Mouse (Mus musculus) leukemia stem cell, adult 10-12 weeks (primary cell): ENCODE data around the gene Neb. TPM values are rescaled to one million over a fixed set of nuclear protein-coding genes. Genes with fewer than 3 reads are reported as not detected.

Source experiments
- polyA plus RNA-seq: library from polyadenylated mRNA; stranded (reverse); fragments of >175 nt; gene quantifications from 2 replicates; pipeline ENCODE4 v1.2.3, GENCODE M21; 2012; ENCODE audit warnings: low replicate concordance

The Neb gene
- 0.35 TPM in 1 of 2 replicates, not detected in the other for polyA plus RNA-seq

DNA sequence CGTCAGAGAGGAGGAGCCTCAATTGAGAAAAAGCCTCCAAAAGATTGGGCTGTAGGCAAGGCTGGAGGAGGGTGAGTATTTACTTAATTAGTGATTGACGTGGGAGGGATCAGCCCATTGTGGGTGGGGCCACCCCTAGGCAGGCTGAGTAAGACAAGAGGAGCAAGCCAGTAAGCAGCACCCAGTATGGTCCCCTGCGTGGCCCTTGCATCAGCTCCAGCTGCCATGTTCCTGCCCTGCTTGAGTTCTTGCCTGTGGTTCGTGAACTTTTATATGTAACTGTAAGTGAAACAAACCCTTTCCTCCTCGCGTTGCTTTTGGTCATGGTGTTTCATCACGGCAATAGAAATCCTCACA lies at the start of gene Neb:
Gene Neb (minus strand): TSS at position 27 of the 357 bp plus-strand sequence.

DNA sequence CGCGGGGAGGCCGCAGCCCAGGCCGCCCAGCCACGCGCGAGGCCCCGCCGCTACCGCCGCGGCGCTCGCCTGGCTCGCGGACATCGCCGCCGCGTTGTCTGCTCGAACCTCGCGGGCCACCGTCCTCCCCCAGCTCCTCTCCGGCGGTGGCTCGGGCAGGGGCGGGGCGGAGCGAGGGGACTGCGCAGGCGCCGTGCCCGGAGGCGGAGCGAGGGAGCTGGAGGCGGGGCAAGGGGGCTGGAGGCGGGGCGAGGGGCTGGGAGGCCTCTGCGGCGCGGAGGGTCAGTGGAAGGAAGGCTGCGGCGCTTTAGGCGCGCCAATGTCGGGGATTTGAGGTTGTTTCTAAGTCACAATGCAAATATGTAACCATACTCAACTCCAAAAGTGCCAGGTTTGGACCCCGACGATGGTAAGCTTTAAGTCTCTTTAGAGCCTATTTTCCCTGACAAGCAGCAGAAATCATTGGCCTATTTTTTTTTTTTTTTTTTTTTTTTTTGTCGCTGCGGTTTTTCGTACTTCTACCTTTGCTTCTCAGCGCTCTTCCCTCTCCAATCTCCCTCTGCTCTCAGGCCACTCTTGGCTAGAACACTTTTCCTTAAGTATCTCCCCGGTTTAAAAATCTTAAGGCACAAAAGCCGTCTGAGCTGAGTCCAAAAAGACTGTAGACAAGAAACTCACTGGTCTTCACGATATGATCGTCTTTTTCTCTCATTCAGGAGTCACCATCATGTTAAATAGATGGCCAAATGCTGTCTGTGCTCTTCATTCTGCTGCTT lies 46.7 kb upstream of the Neb start, which contains the start of gene Arl5a:
Gene Arl5a (minus strand): TSS at position 155 of the 776 bp plus-strand sequence.

Other genes starting within 250 kb of the Neb start
- 11.3 and 11.4 TPM in 2 replicates for gene Arl5a, start 46.4 kb upstream of the Neb start, polyA plus RNA-seq